Mouse (Mus musculus) hindbrain, embryonic 13.5 days (tissue): ENCODE data around the gene Ptpn5. TPM values are rescaled to one million over a fixed set of nuclear protein-coding genes. Genes with fewer than 3 reads are reported as not detected.

Experiments
- ATAC-seq: fragments of 200-750 bp; cut with Nextera tagmentation; 2 replicates; pipeline ENCODE4 v1.8.0; 2017; ENCODE audit warnings: moderate TSS enrichment; ENCODE audit not compliant: low FRiP score
- H3K27ac ChIP-seq: fragments of 300-500 bp; sonication (generic); 2 replicates; pipeline ENCODE4 v1.5.1; 2015; ENCODE audit warnings: inconsistent platforms, mild to moderate bottlenecking, moderate library complexity
- H3K27me3 ChIP-seq: fragments of 300-500 bp; sonication (generic); 2 replicates; pipeline ENCODE4 v1.6.1; 2015; ENCODE audit warnings: mild to moderate bottlenecking, inconsistent platforms
- H3K36me3 ChIP-seq: fragments of 300-500 bp; sonication (generic); 2 replicates; pipeline ENCODE4 v1.6.1; 2015; ENCODE audit warnings: mild to moderate bottlenecking, inconsistent platforms
- H3K4me1 ChIP-seq: fragments of 300-500 bp; sonication (generic); replicated peaks from 2 replicates; pipeline ENCODE4 v1.6.1; 2015; ENCODE audit warnings: inconsistent platforms
- H3K4me2 ChIP-seq: fragments of 300-500 bp; sonication (generic); 2 replicates; pipeline ENCODE4 v1.6.1; 2015; ENCODE audit warnings: inconsistent platforms, mild to moderate bottlenecking, moderate library complexity
- H3K4me3 ChIP-seq: fragments of 300-500 bp; sonication (generic); 2 replicates; pipeline ENCODE4 v1.5.1; 2015; ENCODE audit warnings: mild to moderate bottlenecking, inconsistent platforms
- H3K9ac ChIP-seq: fragments of 300-500 bp; sonication (generic); 2 replicates; pipeline ENCODE4 v1.6.1; 2015; ENCODE audit warnings: mild to moderate bottlenecking, inconsistent platforms
- H3K9me3 ChIP-seq: fragments of 300-500 bp; sonication (generic); 2 replicates; pipeline ENCODE4 v1.6.1; 2016; ENCODE audit warnings: inconsistent platforms
- WGBS: fragments of 180-500 bp; shearing (Covaris S2); methylation state at CpG from one replicate; pipeline ENCODE4 v1.1.7; 2015; 5-methylcytosine and 5-hydroxymethylcytosine counted together
- polyA plus RNA-seq: library from polyadenylated mRNA; unstranded; fragments of >200 nt; fragmentation: Nextera tagmentation; extraction: Ambion mirVana; gene quantifications from 2 replicates; pipeline ENCODE4 v1.2.1, GENCODE M21; 2015

The Ptpn5 gene
- polyA plus RNA-seq, 1 experiment from 2014 or later: 112 TPM

GRCm38 (mm10) chr7:47076729-47077128 lies 56.8 kb downstream of the Ptpn5 start:
- peaks cover 42% of the 10 kb centered on the region for H3K36me3 ChIP-seq

GRCm38 (mm10) chr7:47076193-47076592 lies 57.3 kb downstream of the Ptpn5 start:
- no peak for ATAC-seq
- 0 out of 2 replicates have a peak, but pooled peaks cover 3% of the 10 kb centered on the region for H3K4me1 ChIP-seq
- no peaks in the 10 kb centered on the region for H3K9me3 ChIP-seq
- no peak overlapping the region for H3K4me3 ChIP-seq
- H3K9ac ChIP-seq: no peak overlapping the region
- no peak overlapping the region for H3K27ac ChIP-seq
- H3K36me3 ChIP-seq: peaks cover 38% of the 10 kb centered on the region
- 92% methylated on average over 6 of the region's 6 CpGs for WGBS
- H3K27me3 ChIP-seq: no peaks in the 10 kb centered on the region
- H3K4me2 ChIP-seq: no peak overlapping the region

More at GRCm38 (mm10) chr7:47076729-47077128, 56.8 kb downstream of the Ptpn5 start:
- 70% methylated on average over 3 of the region's 3 CpGs for WGBS
- Histone ChIP-seq H3K27ac (no peak overlapping the region), H3K9me3 (no peaks in the 10 kb centered on the region), H3K4me1 (0 out of 2 replicates have a peak, but pooled peaks cover 3% of the 10 kb centered on the region), H3K4me2 (no peak overlapping the region), H3K27me3 (no peaks in the 10 kb centered on the region), H3K4me3 (no peak overlapping the region), H3K9ac (no peak overlapping the region)
- ATAC-seq: no peak

- H3K27ac ChIP-seq: no peak overlapping the region
- H3K4me1 ChIP-seq: 0 out of 2 replicates have a peak, but pooled peaks cover 3% of the 10 kb centered on the region
Observed at GRCm38 (mm10) chr7:47073536-47074521, 59.7 kb downstream of the Ptpn5 start.

GRCm38 (mm10) chr7:47072551-47072950 lies 60.9 kb downstream of the Ptpn5 start:
- 75% methylated on average over 5 of the region's 5 CpGs for WGBS
- Histone ChIP-seq H3K4me2 (no peak overlapping the region), H3K27ac (no peak overlapping the region), H3K27me3 (no peaks in the 10 kb centered on the region), H3K36me3 (peaks cover 5% of the 10 kb centered on the region; the same call in 1 of the 2 replicates), H3K4me1 (0 out of 2 replicates have a peak, but pooled peaks cover 3% of the 10 kb centered on the region), H3K9me3 (no peaks in the 10 kb centered on the region), H3K4me3 (no peak overlapping the region), H3K9ac (no peak overlapping the region)
- no peak for ATAC-seq

More at GRCm38 (mm10) chr7:47073536-47074521, 59.7 kb downstream of the Ptpn5 start:
- no peak overlapping the region for H3K4me2 ChIP-seq
- no peak for ATAC-seq
- H3K9me3 ChIP-seq: no peaks in the 10 kb centered on the region
- peaks cover 16% of the 10 kb centered on the region for H3K36me3 ChIP-seq
- H3K27me3 ChIP-seq: no peaks in the 10 kb centered on the region
- H3K4me3 ChIP-seq: no peak overlapping the region
- no peak overlapping the region for H3K9ac ChIP-seq
- 65% methylated on average over 18 of the region's 18 CpGs for WGBS

GRCm38 (mm10) chr7:47067879-47068278 lies 65.6 kb downstream of the Ptpn5 start:
- H3K27ac ChIP-seq: no peak overlapping the region
- H3K4me3 ChIP-seq: no peak overlapping the region
- H3K4me1 ChIP-seq: no peaks in the 10 kb centered on the region
- H3K27me3 ChIP-seq: no peaks in the 10 kb centered on the region
- H3K9ac ChIP-seq: no peak overlapping the region
- H3K4me2 ChIP-seq: no peak overlapping the region
- 81% methylated on average over 5 of the region's 5 CpGs for WGBS
- no peaks in the 10 kb centered on the region for H3K9me3 ChIP-seq
- no peak for ATAC-seq
- no peaks in the 10 kb centered on the region for H3K36me3 ChIP-seq

GRCm38 (mm10) chr7:47066942-47067341 lies 66.5 kb downstream of the Ptpn5 start:
- no peak overlapping the region for H3K4me3 ChIP-seq
- no peak overlapping the region for H3K9ac ChIP-seq
- WGBS: 88% methylated on average over 3 of the region's 3 CpGs
- no peaks in the 10 kb centered on the region for H3K27me3 ChIP-seq
- H3K27ac ChIP-seq: no peak overlapping the region
- H3K9me3 ChIP-seq: no peaks in the 10 kb centered on the region
- H3K4me1 ChIP-seq: no peaks in the 10 kb centered on the region
- ATAC-seq: no peak
- H3K36me3 ChIP-seq: no peaks in the 10 kb centered on the region
- H3K4me2 ChIP-seq: no peak overlapping the region

GRCm38 (mm10) chr7:47061560-47061959 lies 71.9 kb downstream of the Ptpn5 start:
- no peaks in the 10 kb centered on the region for H3K27me3 ChIP-seq
- no peaks in the 10 kb centered on the region for H3K9me3 ChIP-seq
- H3K4me2 ChIP-seq: no peak overlapping the region
- ATAC-seq: no peak
- 84% methylated on average over 5 of the region's 5 CpGs for WGBS
- H3K4me3 ChIP-seq: no peak overlapping the region
- H3K9ac ChIP-seq: no peak overlapping the region
- no peaks in the 10 kb centered on the region for H3K4me1 ChIP-seq
- no peaks in the 10 kb centered on the region for H3K36me3 ChIP-seq
- H3K27ac ChIP-seq: no peak overlapping the region

- H3K27me3 ChIP-seq: no peaks in the 10 kb centered on the region
- no peak overlapping the region for H3K9ac ChIP-seq
- 81% methylated on average over 7 of the region's 7 CpGs for WGBS
- no peak overlapping the region for H3K27ac ChIP-seq
- H3K4me1 ChIP-seq: no peaks in the 10 kb centered on the region
- ATAC-seq: no peak
- H3K4me2 ChIP-seq: no peak overlapping the region
- H3K9me3 ChIP-seq: no peaks in the 10 kb centered on the region
- H3K36me3 ChIP-seq: peaks cover 4% of the 10 kb centered on the region
- no peak overlapping the region for H3K4me3 ChIP-seq
Observed at GRCm38 (mm10) chr7:47059339-47059738, 74.1 kb downstream of the Ptpn5 start.

GRCm38 (mm10) chr7:47056273-47056672 lies 77.2 kb downstream of the Ptpn5 start:
- Histone ChIP-seq H3K27me3 (no peaks in the 10 kb centered on the region), H3K4me2 (no peak overlapping the region), H3K4me3 (no peak overlapping the region), H3K4me1 (peaks cover 18% of the 10 kb centered on the region), H3K36me3 (peaks cover 15% of the 10 kb centered on the region), H3K9ac (no peak overlapping the region), H3K27ac (no peak overlapping the region), H3K9me3 (no peaks in the 10 kb centered on the region)
- ATAC-seq: no peak
- 88% methylated on average over 4 of the region's 4 CpGs for WGBS

- Histone ChIP-seq H3K27ac (no peak overlapping the region), H3K4me1 (peaks cover 23% of the 10 kb centered on the region), H3K27me3 (no peaks in the 10 kb centered on the region), H3K9me3 (no peaks in the 10 kb centered on the region), H3K4me2 (no peak overlapping the region), H3K36me3 (peaks cover 15% of the 10 kb centered on the region), H3K4me3 (no peak overlapping the region), H3K9ac (no peak overlapping the region)
- ATAC-seq: no peak
- 82% methylated on average over 9 of the region's 9 CpGs for WGBS
Observed at GRCm38 (mm10) chr7:47055744-47056143, 77.7 kb downstream of the Ptpn5 start.

- H3K4me3 ChIP-seq: no peak overlapping the region
- no peaks in the 10 kb centered on the region for H3K27me3 ChIP-seq
- no peak overlapping the region for H3K27ac ChIP-seq
- H3K9me3 ChIP-seq: no peaks in the 10 kb centered on the region
- 82% methylated on average over 2 of the region's 2 CpGs for WGBS
- ATAC-seq: no peak
- H3K4me2 ChIP-seq: no peak overlapping the region
- H3K36me3 ChIP-seq: peaks cover 15% of the 10 kb centered on the region
- no peak overlapping the region for H3K9ac ChIP-seq
- H3K4me1 ChIP-seq: peaks cover 27% of the 10 kb centered on the region
Observed at GRCm38 (mm10) chr7:47054666-47055065, 78.8 kb downstream of the Ptpn5 start.

- Histone ChIP-seq H3K4me2 (no peak overlapping the region), H3K36me3 (peaks cover 15% of the 10 kb centered on the region), H3K9ac (no peak overlapping the region), H3K27me3 (peaks cover 7% of the 10 kb centered on the region; the same call in 1 of the 2 replicates), H3K9me3 (no peaks in the 10 kb centered on the region), H3K27ac (no peak overlapping the region), H3K4me3 (no peak overlapping the region), H3K4me1 (peaks cover 27% of the 10 kb centered on the region)
- ATAC-seq: no peak
- WGBS: 95% methylated on average over 15 of the region's 15 CpGs
Observed at GRCm38 (mm10) chr7:47053287-47053686, 80.2 kb downstream of the Ptpn5 start.
